Mouse (Mus musculus): ENCODE data around the gene Filip1l.

DNA sequence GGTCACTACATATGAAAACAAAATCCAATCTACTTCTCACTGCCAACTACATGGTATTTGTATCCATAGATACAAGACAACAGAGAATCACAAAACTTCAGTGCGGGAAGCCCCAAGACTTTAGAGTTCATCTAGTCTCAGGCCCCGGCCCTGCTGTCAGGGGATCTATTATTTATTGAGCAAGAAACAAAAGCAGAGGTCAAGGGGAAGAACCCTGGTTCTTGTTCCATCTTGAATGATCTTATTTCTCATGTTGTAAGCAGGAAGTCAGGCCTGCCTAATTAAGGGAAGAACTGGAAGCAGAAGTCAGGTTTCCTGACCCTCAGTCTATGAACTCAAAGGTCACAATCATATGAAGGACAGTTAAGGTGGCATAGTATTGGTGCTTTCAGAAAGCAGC lies 149.3 kb downstream of the Filip1l start:
- TF ChIP-seq CTCF (IDR thresholded peaks at IDR 0.05; ENCODE audit: insufficient read depth, low read depth, low read length) (no peak), POLR2A (IDR thresholded peaks at IDR 0.05; ENCODE audit: insufficient read depth, low read depth, low read length) (no peak)

All from olfactory bulb, adult 2 months (tissue).